Mouse (Mus musculus): ENCODE measurements around the gene Lrmda.

DNA sequence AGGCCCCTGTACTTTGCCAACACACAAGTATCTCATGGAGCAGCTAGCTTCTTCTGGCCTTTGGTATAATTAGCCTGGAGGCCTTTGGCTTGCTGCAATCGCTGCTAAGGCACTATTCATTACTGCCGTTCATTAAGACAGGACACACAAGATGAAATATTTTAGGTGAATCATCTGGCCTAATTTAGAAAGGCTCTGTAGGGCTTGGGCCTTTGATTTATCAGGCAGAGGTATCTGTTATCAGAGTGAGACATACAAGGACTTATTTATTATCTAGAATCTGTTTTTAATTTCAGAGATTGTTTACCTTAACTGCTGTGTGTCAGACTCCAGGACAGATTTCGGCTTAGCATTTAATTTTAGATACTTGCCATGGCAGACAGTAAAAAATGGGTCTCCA is 511.2 kb downstream of the Lrmda start:
- TF ChIP-seq CTCF (IDR thresholded peaks at IDR 0.05; ENCODE audit: borderline replicate concordance, control insufficient read depth, extremely low read depth, insufficient read depth, low read length, poor library complexity), result no peak
- TF ChIP-seq POLR2A (IDR thresholded peaks at IDR 0.05; ENCODE audit: control insufficient read depth, extremely low read depth, insufficient read depth, low read length, poor library complexity), result no peak
